Mouse (Mus musculus) intestine, embryonic 16.5 days (tissue): ENCODE results near the gene Zmym1. TPM values are rescaled to one million over a fixed set of nuclear protein-coding genes. Genes with fewer than 3 reads are reported as not detected.

Experiments used
- ATAC-seq: fragments of 200-750 bp; cut with Nextera tagmentation; 2 replicates; pipeline ENCODE4 v1.8.0; 2017; ENCODE audit warnings: moderate TSS enrichment, moderate library complexity
- H3K27ac ChIP-seq: fragments of 300-500 bp; sonication (generic); 2 replicates; pipeline ENCODE4 v1.5.1; 2014; ENCODE audit warnings: mild to moderate bottlenecking, low read length
- H3K27me3 ChIP-seq: fragments of 300-500 bp; sonication (generic); replicated peaks from 2 replicates; pipeline ENCODE4 v1.6.1; 2014; ENCODE audit warnings: low read length, control low read depth, mixed read lengths; ENCODE audit not compliant: control insufficient read depth, insufficient read depth
- H3K36me3 ChIP-seq: fragments of 300-500 bp; sonication (generic); 2 replicates; pipeline ENCODE4 v1.6.1; 2014; ENCODE audit warnings: low read length, control low read depth; ENCODE audit not compliant: control insufficient read depth, insufficient read depth
- H3K4me1 ChIP-seq: fragments of 300-500 bp; sonication (generic); 2 replicates; pipeline ENCODE4 v1.6.1; 2014; ENCODE audit warnings: low read length, control low read depth, mixed read lengths; ENCODE audit not compliant: control insufficient read depth, insufficient read depth
- H3K4me2 ChIP-seq: fragments of 300-500 bp; sonication (generic); 2 replicates; pipeline ENCODE4 v1.6.1; 2014; ENCODE audit warnings: low read depth, low read length, control low read depth
- H3K4me3 ChIP-seq: fragments of 300-500 bp; sonication (generic); 2 replicates; pipeline ENCODE4 v1.5.1; 2014; ENCODE audit warnings: mild to moderate bottlenecking, low read length
- H3K9ac ChIP-seq: fragments of 300-500 bp; sonication (generic); 2 replicates; pipeline ENCODE4 v1.6.1; 2014; ENCODE audit warnings: low read depth, low read length
- H3K9me3 ChIP-seq: fragments of 300-500 bp; sonication (generic); 2 replicates; pipeline ENCODE4 v1.6.1; 2016; ENCODE audit warnings: low read length, control low read depth; ENCODE audit not compliant: control insufficient read depth
- WGBS: fragments of 180-500 bp; shearing (Covaris S2); extraction: QIAGEN DNeasy Blood & Tissue Kit; methylation state at CpG from one replicate; pipeline ENCODE4 v1.1.7; 2014; 5-methylcytosine and 5-hydroxymethylcytosine counted together
- polyA plus RNA-seq: library from polyadenylated mRNA; unstranded; fragments of >200 nt; fragmentation: Nextera tagmentation; extraction: Ambion mirVana; gene quantifications from 2 replicates; pipeline ENCODE4 v1.2.1, GENCODE M21; 2015

The Zmym1 gene
- polyA plus RNA-seq, 1 experiment from 2014 or later = 10.8 TPM

DNA sequence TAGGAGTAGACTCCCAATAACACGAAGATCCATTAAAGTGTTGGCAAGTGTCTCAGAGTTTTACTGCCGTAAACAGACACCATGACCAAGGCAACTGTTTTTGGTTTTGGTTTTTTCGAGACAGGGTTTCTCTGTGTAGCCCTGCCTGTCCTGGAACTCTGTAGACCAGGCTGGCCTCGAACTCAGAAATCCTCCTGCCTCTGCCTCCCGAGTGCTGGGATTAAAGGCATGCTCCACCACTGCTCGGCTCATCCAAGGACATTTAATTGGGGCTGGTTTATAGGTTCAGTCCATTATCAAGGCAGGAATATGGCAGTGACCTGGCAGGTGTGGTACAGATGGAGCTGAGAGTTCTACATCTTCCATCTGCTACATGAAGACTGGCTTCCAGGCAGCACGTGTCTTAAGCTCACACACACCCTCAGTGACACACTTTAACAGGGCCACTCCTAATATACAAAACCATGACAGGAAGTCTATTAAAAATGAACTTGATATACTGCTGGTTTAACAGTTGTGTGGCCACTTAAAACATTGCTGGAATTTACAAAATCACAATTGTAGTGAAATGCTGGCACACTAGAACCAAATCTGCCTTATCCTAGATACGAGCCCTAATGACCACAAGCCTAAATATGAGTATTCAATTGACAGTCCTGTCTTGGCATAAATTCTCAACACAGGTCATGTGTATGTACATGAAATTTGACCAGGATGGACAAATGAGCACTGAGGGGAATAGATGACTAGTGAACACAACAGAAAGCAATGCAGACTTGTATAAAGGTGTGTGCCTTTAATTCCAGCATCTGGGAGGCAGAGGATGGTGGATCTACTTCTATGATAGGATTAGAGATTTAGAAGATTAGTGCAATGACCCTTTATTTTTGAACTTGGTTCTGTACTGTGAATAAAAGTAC is 22.8 kb downstream of the Zmym1 start:
- Histone ChIP-seq H3K27ac (no peak overlapping the region), H3K4me1 (no peaks in the 10 kb centered on the region), H3K4me3 (no peak overlapping the region), H3K9me3 (no peaks in the 10 kb centered on the region), H3K27me3 (no peaks in the 10 kb centered on the region), H3K4me2 (no peak overlapping the region), H3K36me3 (peaks cover 28% of the 10 kb centered on the region), H3K9ac (no peak overlapping the region)
- WGBS = 82% methylated on average over 8 of the region's 8 CpGs
- peak; percentile 27; the same call in 1 of the 2 replicates for ATAC-seq

DNA sequence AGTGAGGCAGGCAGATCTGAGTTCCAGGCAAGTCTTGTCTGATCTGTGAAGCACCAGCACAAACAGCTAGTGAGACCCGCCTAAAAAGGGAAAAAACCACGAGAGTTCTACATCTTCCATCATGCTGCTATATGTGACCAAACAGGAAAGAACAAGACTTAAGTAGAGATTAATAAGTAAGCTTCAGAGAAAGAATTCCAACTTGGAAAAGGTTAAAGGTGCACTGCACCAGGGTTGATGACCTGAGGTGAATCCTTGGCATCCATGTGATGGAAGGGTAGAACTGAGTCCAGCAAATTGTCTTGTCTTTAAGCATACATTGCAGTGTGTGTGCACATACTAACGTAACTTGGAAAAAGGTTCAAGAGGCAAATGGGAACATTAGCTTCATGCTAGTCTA is 23.8 kb downstream of the Zmym1 start:
- no peak overlapping the region for H3K4me2 ChIP-seq
- H3K36me3 ChIP-seq = peaks cover 32% of the 10 kb centered on the region
- H3K9me3 ChIP-seq = no peaks in the 10 kb centered on the region
- ATAC-seq = no peak
- no peak overlapping the region for H3K27ac ChIP-seq
- no peaks in the 10 kb centered on the region for H3K4me1 ChIP-seq
- no peak overlapping the region for H3K9ac ChIP-seq
- no peak overlapping the region for H3K4me3 ChIP-seq
- H3K27me3 ChIP-seq = no peaks in the 10 kb centered on the region
- 87% methylated on average over 3 of the region's 3 CpGs for WGBS

DNA sequence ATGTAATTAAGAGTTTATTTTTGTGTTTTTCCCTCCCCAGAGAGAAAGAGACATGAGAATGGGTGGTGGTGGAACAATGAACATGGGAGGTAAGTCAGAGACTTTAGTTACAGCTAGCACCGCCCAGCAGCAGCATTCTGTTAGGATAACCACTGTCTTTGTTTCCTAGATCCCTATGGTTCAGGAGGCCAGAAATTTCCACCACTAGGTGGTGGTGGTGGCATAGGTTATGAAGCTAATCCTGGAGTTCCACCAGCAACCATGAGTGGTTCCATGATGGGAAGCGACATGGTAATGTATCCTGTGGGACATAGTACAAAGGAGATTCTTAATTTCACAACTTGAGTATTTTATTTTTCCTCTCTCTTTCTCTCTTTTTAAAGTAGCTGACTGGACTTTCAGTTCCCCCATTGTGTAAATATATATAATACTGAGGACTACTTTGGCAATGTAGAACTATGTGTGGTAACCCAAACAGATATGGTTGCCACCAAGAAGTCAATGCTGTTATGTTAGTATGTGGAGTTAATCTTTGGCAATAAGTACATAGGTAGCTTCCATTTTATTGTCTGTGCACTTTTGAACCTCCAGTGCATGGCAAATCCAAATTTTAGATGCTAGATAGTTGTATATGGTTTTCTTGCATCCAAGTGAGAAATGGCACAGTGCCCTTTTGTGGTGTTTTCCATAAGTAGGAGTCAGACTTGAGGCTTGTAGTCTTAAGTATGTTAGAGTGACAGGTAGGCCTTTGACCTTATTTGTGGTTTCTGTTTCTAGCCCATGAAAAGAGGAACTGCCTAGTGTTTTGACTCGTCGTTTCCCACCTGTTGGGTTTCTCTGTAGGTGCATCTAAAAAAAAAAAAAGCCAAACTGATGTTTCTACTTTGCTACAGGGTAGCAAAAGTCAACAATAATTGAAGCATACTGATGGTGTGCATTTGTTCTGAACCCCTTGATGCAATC is 33.4 kb downstream of the Zmym1 start:
- WGBS = 64% methylated on average over 4 of the region's 4 CpGs
- Histone ChIP-seq H3K27me3 (no peaks in the 10 kb centered on the region), H3K36me3 (peaks cover 12% of the 10 kb centered on the region), H3K4me3 (no peak overlapping the region), H3K4me1 (peaks cover 17% of the 10 kb centered on the region), H3K27ac (no peak overlapping the region), H3K9me3 (no peaks in the 10 kb centered on the region), H3K4me2 (no peak overlapping the region), H3K9ac (no peak overlapping the region)
- ATAC-seq = peak; percentile 46; the same call in 1 of the 2 replicates

DNA sequence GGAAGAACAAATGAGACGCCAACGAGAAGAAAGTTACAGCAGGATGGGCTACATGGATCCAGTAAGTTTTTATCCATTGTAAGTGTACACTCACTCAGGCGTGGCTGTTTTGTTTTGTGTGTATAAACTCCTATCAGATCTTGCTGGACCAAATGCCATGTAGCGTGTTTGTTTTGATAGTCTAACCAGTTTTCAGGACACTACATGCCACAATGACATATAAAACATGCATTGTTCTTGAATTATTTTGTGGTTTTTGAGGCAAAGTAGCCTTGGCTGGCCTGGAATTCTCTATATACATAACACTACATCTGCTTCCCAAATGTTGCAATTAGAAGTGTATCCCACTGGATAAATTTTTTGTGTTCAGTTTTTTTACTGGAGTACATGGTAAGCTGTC is 34.1 kb downstream of the Zmym1 start:
- H3K9ac ChIP-seq = no peak overlapping the region
- H3K36me3 ChIP-seq = peaks cover 7% of the 10 kb centered on the region
- H3K4me3 ChIP-seq = no peak overlapping the region
- H3K4me1 ChIP-seq = peaks cover 17% of the 10 kb centered on the region
- H3K27ac ChIP-seq = no peak overlapping the region
- H3K4me2 ChIP-seq = no peak overlapping the region
- WGBS = 86% methylated on average over 4 of the region's 4 CpGs
- no peaks in the 10 kb centered on the region for H3K27me3 ChIP-seq
- H3K9me3 ChIP-seq = no peaks in the 10 kb centered on the region
- ATAC-seq = no peak

DNA sequence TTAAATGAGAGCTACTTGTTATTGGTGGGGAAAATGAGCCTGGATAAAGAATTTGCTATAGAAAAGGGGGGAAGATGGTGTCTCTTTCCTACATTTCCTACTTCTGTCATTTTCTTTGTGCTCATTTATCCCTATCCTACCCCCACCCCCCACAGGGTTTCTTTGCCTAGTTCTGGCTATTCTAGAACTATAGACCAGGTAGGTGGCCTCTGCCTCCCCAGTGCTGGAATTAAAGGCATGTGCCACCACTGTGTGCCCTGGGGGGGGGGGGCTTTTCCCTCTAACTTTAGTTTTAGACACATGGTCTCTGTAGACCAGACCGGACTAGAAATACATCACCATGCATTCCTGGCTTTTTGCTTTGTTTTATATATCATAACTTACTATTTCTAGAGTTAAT is 36.7 kb downstream of the Zmym1 start:
- no peak for ATAC-seq
- peak overlapping the region; percentile 99 for H3K4me3 ChIP-seq
- H3K4me1 ChIP-seq = peaks cover 20% of the 10 kb centered on the region
- no peaks in the 10 kb centered on the region for H3K27me3 ChIP-seq
- WGBS = 32% methylated on average over 1 of the region's 1 CpGs
- peak overlapping the region; percentile 57 for H3K9ac ChIP-seq
- H3K9me3 ChIP-seq = no peaks in the 10 kb centered on the region
- peaks cover 5% of the 10 kb centered on the region for H3K36me3 ChIP-seq
- no peak overlapping the region for H3K27ac ChIP-seq
- peak overlapping the region; percentile 74 for H3K4me2 ChIP-seq

DNA sequence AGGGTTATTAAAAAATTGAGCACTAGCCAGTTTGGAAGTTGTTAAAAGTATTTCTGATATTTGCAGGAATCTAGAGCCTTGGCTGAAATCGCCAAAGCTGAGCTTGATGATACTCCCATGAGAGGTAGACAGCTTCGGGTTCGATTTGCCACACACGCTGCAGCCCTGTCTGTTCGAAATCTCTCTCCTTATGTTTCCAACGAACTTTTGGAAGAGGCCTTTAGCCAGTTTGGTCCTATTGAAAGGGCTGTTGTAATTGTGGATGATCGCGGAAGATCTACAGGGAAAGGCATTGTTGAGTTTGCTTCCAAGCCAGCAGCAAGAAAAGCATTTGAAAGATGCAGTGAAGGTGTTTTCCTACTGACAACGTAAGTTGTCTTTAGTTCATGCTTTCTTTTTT is 37.8 kb downstream of the Zmym1 start:
- peaks cover 20% of the 10 kb centered on the region for H3K4me1 ChIP-seq
- WGBS = under 1% methylated on average over 9 of the region's 9 CpGs
- H3K9ac ChIP-seq = peak overlapping the region; percentile 100
- no peak overlapping the region for H3K27ac ChIP-seq
- no peaks in the 10 kb centered on the region for H3K9me3 ChIP-seq
- H3K27me3 ChIP-seq = no peaks in the 10 kb centered on the region
- ATAC-seq = no peak
- peak overlapping the region; percentile 74 for H3K4me2 ChIP-seq
- peaks cover 3% of the 10 kb centered on the region for H3K36me3 ChIP-seq
- H3K4me3 ChIP-seq = peak overlapping the region; percentile 99

DNA sequence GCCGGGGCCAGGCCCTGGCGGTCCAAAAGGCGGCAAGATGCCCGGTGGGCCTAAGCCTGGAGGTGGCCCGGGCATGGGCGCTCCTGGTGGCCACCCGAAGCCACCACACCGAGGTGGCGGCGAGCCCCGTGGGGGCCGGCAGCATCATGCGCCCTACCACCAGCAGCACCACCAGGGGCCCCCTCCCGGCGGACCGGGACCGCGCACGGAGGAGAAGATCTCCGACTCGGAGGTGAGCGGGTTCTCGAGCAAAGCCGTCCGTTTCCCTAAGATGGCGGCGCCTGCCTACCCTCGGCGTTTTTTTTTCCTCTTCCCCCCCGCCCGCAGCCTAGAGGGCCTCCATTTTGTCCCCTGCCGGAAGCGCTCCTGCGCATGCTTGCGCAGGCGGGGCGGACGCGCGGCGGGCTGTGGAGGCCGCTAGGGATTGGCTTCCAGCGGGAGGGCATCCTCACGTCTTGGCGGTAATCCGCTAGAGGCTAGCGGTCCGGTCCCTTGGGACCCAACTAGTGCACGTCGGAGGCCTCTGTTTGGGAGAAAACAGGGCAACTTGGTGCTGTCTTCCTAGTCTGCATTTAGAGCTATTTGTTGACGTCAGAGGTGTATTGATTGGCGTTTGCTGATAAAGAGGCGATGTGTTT is 38.8 kb downstream of the Zmym1 start:
- WGBS = under 1% methylated on average over 52 of the region's 53 CpGs
- peaks cover 20% of the 10 kb centered on the region for H3K4me1 ChIP-seq
- ATAC-seq = peak; percentile 80

DNA sequence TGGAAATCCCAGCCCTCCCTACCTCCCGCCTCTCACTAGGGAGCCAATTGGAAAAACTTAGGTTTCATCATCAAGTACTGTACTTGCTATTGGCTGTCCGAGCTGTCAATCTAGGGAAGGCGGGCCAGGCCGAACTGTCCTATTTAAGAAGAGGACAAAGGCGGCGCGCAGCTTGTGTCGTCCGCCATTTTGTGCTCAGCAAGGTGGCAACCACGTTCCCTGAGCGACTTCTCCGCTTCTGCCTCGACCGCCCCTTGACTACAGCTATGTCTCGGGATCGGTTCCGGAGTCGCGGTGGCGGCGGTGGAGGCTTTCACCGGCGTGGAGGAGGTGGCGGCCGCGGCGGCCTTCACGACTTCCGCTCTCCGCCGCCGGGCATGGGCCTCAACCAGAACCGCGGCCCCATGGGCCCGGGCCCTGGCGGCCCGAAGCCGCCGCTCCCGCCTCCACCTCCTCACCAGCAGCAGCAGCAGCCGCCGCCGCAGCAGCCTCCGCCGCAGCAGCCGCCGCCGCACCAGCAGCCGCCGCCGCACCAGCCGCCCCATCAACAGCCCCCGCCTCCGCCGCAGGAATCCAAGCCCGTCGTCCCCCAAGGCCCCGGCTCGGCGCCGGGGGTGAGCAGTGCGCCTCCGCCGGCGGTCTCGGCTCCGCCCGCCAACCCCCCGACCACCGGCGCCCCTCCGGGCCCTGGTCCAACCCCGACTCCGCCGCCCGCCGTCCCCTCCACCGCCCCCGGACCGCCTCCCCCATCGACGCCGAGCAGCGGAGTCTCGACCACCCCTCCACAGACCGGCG is 39.6 kb downstream of the Zmym1 start, which contains the start of gene Sfpq:
Gene Sfpq, plus strand, starts transcription at position 174 of the 795 bp plus-strand sequence.
- WGBS = under 1% methylated on average over 73 of the region's 87 CpGs
- Histone ChIP-seq H3K4me2 (peak within 1 kb of the TSS; percentile 58), H3K4me1 (peaks cover 15% of the 10 kb centered on the region), H3K27me3 (no peaks in the 10 kb centered on the region), H3K4me3 (peak within 1 kb of the TSS; percentile 99), H3K9ac (peak within 1 kb of the TSS; percentile 100), H3K36me3 (no peaks in the 10 kb centered on the region), H3K27ac (peak within 1 kb of the TSS; percentile 98), H3K9me3 (no peaks in the 10 kb centered on the region)
- ATAC-seq = peak; percentile 98

More for the DNA sequence above, 38.8 kb downstream of the Zmym1 start:
- H3K9me3 ChIP-seq = no peaks in the 10 kb centered on the region
- H3K27me3 ChIP-seq = no peaks in the 10 kb centered on the region
- H3K4me2 ChIP-seq = peak overlapping the region; percentile 74
- peak overlapping the region; percentile 98 for H3K27ac ChIP-seq
- H3K36me3 ChIP-seq = peaks cover under 1% of the 10 kb centered on the region; the same call in 1 of the 2 replicates
- peak overlapping the region; percentile 100 for H3K9ac ChIP-seq
- H3K4me3 ChIP-seq = peak overlapping the region; percentile 99
